Mouse (Mus musculus) heart, postnatal 0 days (tissue): ENCODE measurements around the gene Speg. TPM values are rescaled to one million over a fixed set of nuclear protein-coding genes. Genes with fewer than 3 reads are reported as not detected.
A peak's percentile ranks its signal among the peaks of the same experiment; 100 is the strongest.

Experiments
- ATAC-seq: fragments of 200-750 bp; cut with Nextera tagmentation; 2 replicates; pipeline ENCODE4 v1.8.0; 2017; ENCODE audit warnings: low read depth, moderate number of reproducible peaks, moderate library complexity; ENCODE audit not compliant: insufficient read depth
- DNase-seq: peaks from one replicate; pipeline ENCODE4 v3.0.0-alpha.2; 2016; ENCODE audit warnings: low spot score
- H3K27ac ChIP-seq: fragments of 300-500 bp; sonication (generic); 2 replicates; pipeline ENCODE4 v1.5.1; 2014; ENCODE audit warnings: low read depth, mild to moderate bottlenecking
- H3K27me3 ChIP-seq: fragments of 300-500 bp; sonication (generic); 2 replicates; pipeline ENCODE4 v1.6.1; 2014; ENCODE audit warnings: low read length, mixed read lengths; ENCODE audit not compliant: control insufficient read depth, insufficient read depth
- H3K36me3 ChIP-seq: fragments of 300-500 bp; sonication (generic); replicated peaks from 2 replicates; pipeline ENCODE4 v1.6.1; 2014; ENCODE audit warnings: low read length, mixed read lengths; ENCODE audit not compliant: control insufficient read depth, insufficient read depth
- H3K4me1 ChIP-seq: fragments of 300-500 bp; sonication (generic); 2 replicates; pipeline ENCODE4 v1.6.1; 2014; ENCODE audit warnings: antibody characterized with exemption; ENCODE audit not compliant: control insufficient read depth, insufficient read depth
- H3K4me2 ChIP-seq: fragments of 300-500 bp; sonication (generic); 2 replicates; pipeline ENCODE4 v1.6.1; 2014; ENCODE audit warnings: low read depth, mild to moderate bottlenecking, low read length, moderate library complexity
- H3K4me3 ChIP-seq: fragments of 300-500 bp; sonication (generic); 2 replicates; pipeline ENCODE4 v1.5.1; 2014; ENCODE audit warnings: low read depth, low read length
- H3K9ac ChIP-seq: fragments of 300-500 bp; sonication (generic); replicated peaks from 2 replicates; pipeline ENCODE4 v1.6.1; 2014; ENCODE audit warnings: low read depth, low read length, mixed read lengths
- H3K9me3 ChIP-seq: fragments of 300-500 bp; sonication (generic); replicated peaks from 2 replicates; pipeline ENCODE4 v1.6.1; 2016; ENCODE audit warnings: low read length; ENCODE audit not compliant: control insufficient read depth
- CTCF ChIP-seq: IDR thresholded peaks from 2 replicates; pipeline ENCODE4 v1.5.1; 2016; ENCODE audit warnings: antibody characterized with exemption, control low read depth, low read depth
- EP300 ChIP-seq: IDR thresholded peaks from 2 replicates; pipeline ENCODE4 v1.6.1; 2016; ENCODE audit warnings: antibody characterized with exemption, low read depth
- WGBS: fragments of 180-500 bp; shearing (Covaris S2); extraction: QIAGEN DNeasy Blood & Tissue Kit; methylation state at CpG from one replicate; pipeline ENCODE4 v1.1.7; 2014; 5-methylcytosine and 5-hydroxymethylcytosine counted together
- polyA plus RNA-seq: library from polyadenylated mRNA; unstranded; fragments of >200 nt; fragmentation: Nextera tagmentation; extraction: Ambion mirVana; gene quantifications from 2 replicates; pipeline ENCODE4 v1.2.1, GENCODE M21; 2015
- total RNA-seq: library from RNA; depleted of rRNA; stranded (reverse); fragments of >200 nt; gene quantifications from 2 replicates; pipeline ENCODE4 v1.2.3, GENCODE M21; 2014; ENCODE audit warnings: low replicate concordance

The Speg gene
- total and polyA plus RNA-seq, 2 experiments from 2014 or later: 30.2 to 95.0 TPM

- Histone ChIP-seq H3K9ac (no peak overlapping the region), H3K4me2 (no peak overlapping the region), H3K9me3 (no peaks in the 10 kb centered on the region), H3K4me3 (no peak overlapping the region), H3K4me1 (peaks cover 26% of the 10 kb centered on the region), H3K27ac (no peak overlapping the region), H3K27me3 (peaks cover 7% of the 10 kb centered on the region; the same call in 1 of the 2 replicates), H3K36me3 (no peaks in the 10 kb centered on the region)
- ATAC-seq (no peak), DNase-seq (no peak)
- WGBS: 83% methylated on average over 3 of the region's 3 CpGs
- no peak for TF ChIP-seq CTCF
- no peak for TF ChIP-seq EP300
These were observed 1.8 kb upstream of the Speg start for GRCm38 (mm10) chr1:75373276-75373675.

GRCm38 (mm10) chr1:75379196-75379595 is 4.1 kb downstream of the Speg start:
- Histone ChIP-seq H3K9me3 (no peaks in the 10 kb centered on the region), H3K4me3 (no peak overlapping the region), H3K4me2 (no peak overlapping the region), H3K36me3 (no peaks in the 10 kb centered on the region), H3K9ac (no peak overlapping the region), H3K27ac (peak overlapping the region; percentile 84), H3K4me1 (peaks cover 50% of the 10 kb centered on the region), H3K27me3 (peaks cover 7% of the 10 kb centered on the region; the same call in 1 of the 2 replicates)
- 59% methylated on average over 2 of the region's 2 CpGs for WGBS
- no peak for DNase-seq
- no peak for TF ChIP-seq CTCF
- TF ChIP-seq EP300: no peak
- no peak for ATAC-seq

- ATAC-seq: no peak
- WGBS: 49% methylated on average over 8 of the region's 8 CpGs
- Histone ChIP-seq H3K27me3 (peaks cover 7% of the 10 kb centered on the region; the same call in 1 of the 2 replicates), H3K4me1 (peaks cover 45% of the 10 kb centered on the region), H3K4me3 (no peak overlapping the region), H3K4me2 (no peak overlapping the region), H3K9me3 (no peaks in the 10 kb centered on the region), H3K36me3 (peaks cover 6% of the 10 kb centered on the region), H3K9ac (no peak overlapping the region), H3K27ac (peak overlapping the region; percentile 84)
- no peak for TF ChIP-seq EP300
- TF ChIP-seq CTCF: no peak
- DNase-seq: no peak
These were observed 4.8 kb downstream of the Speg start for GRCm38 (mm10) chr1:75379931-75380330.

- DNase-seq (no peak), ATAC-seq (peak; percentile 48; the same call in 1 of the 2 replicates)
- Histone ChIP-seq H3K4me2 (peak overlapping the region; percentile 93), H3K9ac (0 out of 2 replicates have a peak overlapping the region, but pooled peaks have one; percentile 5), H3K4me3 (no peak overlapping the region; the same call in 1 of the 2 replicates), H3K27me3 (0 out of 2 replicates have a peak, but pooled peaks cover under 1% of the 10 kb centered on the region), H3K27ac (peak overlapping the region; percentile 84), H3K9me3 (no peaks in the 10 kb centered on the region), H3K4me1 (peaks cover 42% of the 10 kb centered on the region), H3K36me3 (peaks cover 9% of the 10 kb centered on the region)
- 28% methylated on average over 2 of the region's 2 CpGs for WGBS
- no peak for TF ChIP-seq EP300
- no peak for TF ChIP-seq CTCF
These were observed 5.9 kb downstream of the Speg start for GRCm38 (mm10) chr1:75380951-75381350.

- Histone ChIP-seq H3K27ac (peak overlapping the region; percentile 84), H3K9me3 (no peaks in the 10 kb centered on the region), H3K27me3 (no peaks in the 10 kb centered on the region), H3K4me1 (peaks cover 41% of the 10 kb centered on the region), H3K9ac (peak overlapping the region; percentile 72), H3K4me3 (peak overlapping the region; percentile 61), H3K36me3 (peaks cover 9% of the 10 kb centered on the region), H3K4me2 (peak overlapping the region; percentile 93)
- no peak for DNase-seq
- 6% methylated on average over 24 of the region's 60 CpGs for WGBS
- peak; percentile 36 for ATAC-seq
- no peak for TF ChIP-seq CTCF
These were observed 6.6 kb downstream of the Speg start for GRCm38 (mm10) chr1:75381482-75382355.
